Mouse (Mus musculus) intestine, postnatal 0 days (tissue): ENCODE data around the gene Endou. TPM values are rescaled to one million over a fixed set of nuclear protein-coding genes. Genes with fewer than 3 reads are reported as not detected.

ENCODE experiments used
- ATAC-seq: fragments of 200-750 bp; cut with Nextera tagmentation; 2 replicates; pipeline ENCODE4 v1.8.0; 2017; ENCODE audit warnings: mild to moderate bottlenecking, moderate TSS enrichment, moderate library complexity
- H3K27ac ChIP-seq: fragments of 300-500 bp; sonication (generic); 2 replicates; pipeline ENCODE4 v1.5.1; 2014; ENCODE audit warnings: mild to moderate bottlenecking, low read depth, low read length, moderate library complexity
- H3K27me3 ChIP-seq: fragments of 300-500 bp; sonication (generic); replicated peaks from 2 replicates; pipeline ENCODE4 v1.6.1; 2014; ENCODE audit warnings: low read length, mixed read lengths; ENCODE audit not compliant: control insufficient read depth, insufficient read depth
- H3K36me3 ChIP-seq: fragments of 300-500 bp; sonication (generic); 2 replicates; pipeline ENCODE4 v1.6.1; 2014; ENCODE audit warnings: mild to moderate bottlenecking, moderate library complexity; ENCODE audit not compliant: control insufficient read depth, insufficient read depth
- H3K4me1 ChIP-seq: fragments of 300-500 bp; sonication (generic); replicated peaks from 2 replicates; pipeline ENCODE4 v1.6.1; 2014; ENCODE audit warnings: antibody characterized with exemption, low read length, mixed read lengths; ENCODE audit not compliant: control insufficient read depth, insufficient read depth
- H3K4me2 ChIP-seq: fragments of 300-500 bp; sonication (generic); replicated peaks from 2 replicates; pipeline ENCODE4 v1.6.1; 2014; ENCODE audit warnings: low read depth, mild to moderate bottlenecking, moderate library complexity
- H3K4me3 ChIP-seq: fragments of 300-500 bp; sonication (generic); 2 replicates; pipeline ENCODE4 v1.5.1; 2014; ENCODE audit warnings: low read depth, low read length
- H3K9ac ChIP-seq: fragments of 300-500 bp; sonication (generic); 2 replicates; pipeline ENCODE4 v1.6.1; 2014; ENCODE audit warnings: mild to moderate bottlenecking, low read depth, low read length
- H3K9me3 ChIP-seq: fragments of 300-500 bp; sonication (generic); 2 replicates; pipeline ENCODE4 v1.6.1; 2016; ENCODE audit warnings: mixed run types; ENCODE audit not compliant: control insufficient read depth
- CTCF ChIP-seq: sonication (generic); IDR thresholded peaks from 2 replicates; pipeline ENCODE4 v1.5.1; 2016; ENCODE audit warnings: low read depth, mild to moderate bottlenecking, control low read depth, antibody characterized with exemption, moderate library complexity
- WGBS: fragments of 180-500 bp; shearing (Covaris S2); extraction: QIAGEN DNeasy Blood & Tissue Kit; methylation state at CpG from one replicate; pipeline ENCODE4 v1.1.7; 2014; 5-methylcytosine and 5-hydroxymethylcytosine counted together
- polyA plus RNA-seq: library from polyadenylated mRNA; unstranded; fragments of >200 nt; fragmentation: Nextera tagmentation; extraction: Ambion mirVana; gene quantifications from 2 replicates; pipeline ENCODE4 v1.2.1, GENCODE M21; 2015

Gene Endou
- polyA plus RNA-seq, 1 experiment from 2014 or later = 0.40 TPM

DNA sequence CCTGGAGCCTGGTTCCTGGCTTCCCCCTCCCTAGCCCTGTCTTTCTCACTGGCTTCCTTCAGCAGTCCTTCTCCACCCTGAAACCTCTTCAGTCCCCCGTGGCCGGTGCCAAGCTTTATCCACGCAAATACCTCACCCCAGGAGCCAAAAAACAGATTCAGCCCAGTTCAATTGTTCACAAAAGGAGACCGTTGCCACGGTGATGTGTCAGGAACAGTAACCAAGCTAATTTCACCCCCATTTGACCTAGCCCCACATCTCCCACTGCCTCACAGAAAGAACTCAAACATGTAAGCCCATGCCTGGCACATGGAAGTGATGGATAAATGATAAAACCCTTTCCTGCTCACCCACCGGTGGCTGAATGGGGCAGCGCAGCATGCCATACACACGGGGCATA is 35.1 kb upstream of the Endou start:
- Histone ChIP-seq H3K9me3 (no peaks in the 10 kb centered on the region), H3K36me3 (no peaks in the 10 kb centered on the region), H3K4me2 (peak overlapping the region; percentile 70), H3K4me3 (peak overlapping the region; percentile 46), H3K4me1 (no peaks in the 10 kb centered on the region; the same call in 1 of the 2 replicates), H3K9ac (peak overlapping the region; percentile 35; the same call in 1 of the 2 replicates), H3K27me3 (peaks cover 32% of the 10 kb centered on the region), H3K27ac (no peak overlapping the region; the same call in 1 of the 2 replicates)
- no peak for ATAC-seq
- TF ChIP-seq CTCF = no peak
- 31% methylated on average over 8 of the region's 8 CpGs for WGBS

DNA sequence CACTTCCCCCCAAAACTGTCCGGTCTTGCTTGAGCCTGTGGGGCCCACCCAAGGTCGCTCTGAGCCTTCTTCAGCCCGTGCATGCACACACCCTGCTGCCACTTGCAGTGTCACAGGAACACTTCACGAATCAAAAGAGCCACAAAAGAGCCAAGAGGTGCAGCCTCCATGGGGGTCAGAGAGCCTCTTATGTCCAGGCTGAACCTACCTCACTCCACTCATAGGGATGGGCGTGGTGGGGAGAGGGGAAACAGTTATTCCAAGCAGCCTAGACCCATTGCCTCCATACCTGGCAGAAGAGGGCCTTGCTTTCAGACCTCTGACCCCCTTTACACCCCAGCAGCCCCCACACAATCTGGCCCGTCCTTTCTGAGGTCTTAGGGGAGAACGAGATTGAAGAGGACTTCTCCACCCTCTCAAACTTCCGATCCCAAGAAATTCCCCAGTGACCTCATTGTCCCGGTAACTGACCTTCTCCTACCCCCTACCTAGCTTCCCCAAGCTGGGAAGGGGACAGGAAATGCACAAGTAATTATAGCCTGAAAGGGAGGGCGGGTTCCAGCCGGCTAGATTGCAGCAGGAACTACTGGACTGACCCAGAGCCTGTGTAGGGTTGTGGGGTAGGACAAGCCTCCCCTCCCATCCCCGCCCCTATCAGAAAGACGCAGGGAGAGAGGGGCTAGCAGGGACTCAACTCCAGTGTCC is 34.1 kb upstream of the Endou start:
- Histone ChIP-seq H3K27me3 (peaks cover 32% of the 10 kb centered on the region), H3K9me3 (no peaks in the 10 kb centered on the region), H3K4me3 (peak overlapping the region; percentile 12; the same call in 1 of the 2 replicates), H3K36me3 (no peaks in the 10 kb centered on the region), H3K27ac (no peak overlapping the region), H3K4me1 (no peaks in the 10 kb centered on the region; the same call in 1 of the 2 replicates), H3K9ac (no peak overlapping the region), H3K4me2 (peak overlapping the region; percentile 18; the same call in 1 of the 2 replicates)
- ATAC-seq = no peak
- no peak for TF ChIP-seq CTCF
- 52% methylated on average over 13 of the region's 13 CpGs for WGBS

DNA sequence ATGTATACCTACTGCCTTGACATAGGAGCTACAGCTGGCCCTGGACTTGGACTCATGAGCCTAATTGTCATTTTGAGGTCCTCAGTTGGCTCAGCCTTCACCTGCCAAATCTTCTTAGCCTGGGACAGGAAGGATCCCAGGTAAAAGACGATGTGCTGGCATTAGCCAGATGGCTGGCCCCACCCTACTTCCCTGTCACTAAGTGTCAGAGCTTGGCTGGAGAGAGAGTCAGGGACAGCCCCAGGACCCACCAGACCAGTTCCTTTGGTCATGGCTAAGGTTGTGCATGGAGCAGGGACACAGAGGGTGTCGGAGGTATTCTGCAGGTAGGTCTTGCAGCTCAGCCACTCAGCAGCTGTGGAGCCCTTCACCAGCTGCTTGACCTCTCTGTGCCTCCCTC is 33.4 kb upstream of the Endou start:
- Histone ChIP-seq H3K4me3 (no peak overlapping the region), H3K9ac (no peak overlapping the region), H3K4me2 (no peak overlapping the region), H3K4me1 (no peaks in the 10 kb centered on the region; the same call in 1 of the 2 replicates), H3K27ac (no peak overlapping the region), H3K27me3 (peaks cover 31% of the 10 kb centered on the region), H3K9me3 (no peaks in the 10 kb centered on the region), H3K36me3 (no peaks in the 10 kb centered on the region)
- no peak for ATAC-seq
- WGBS = 40% methylated on average over 2 of the region's 2 CpGs
- no peak for TF ChIP-seq CTCF

DNA sequence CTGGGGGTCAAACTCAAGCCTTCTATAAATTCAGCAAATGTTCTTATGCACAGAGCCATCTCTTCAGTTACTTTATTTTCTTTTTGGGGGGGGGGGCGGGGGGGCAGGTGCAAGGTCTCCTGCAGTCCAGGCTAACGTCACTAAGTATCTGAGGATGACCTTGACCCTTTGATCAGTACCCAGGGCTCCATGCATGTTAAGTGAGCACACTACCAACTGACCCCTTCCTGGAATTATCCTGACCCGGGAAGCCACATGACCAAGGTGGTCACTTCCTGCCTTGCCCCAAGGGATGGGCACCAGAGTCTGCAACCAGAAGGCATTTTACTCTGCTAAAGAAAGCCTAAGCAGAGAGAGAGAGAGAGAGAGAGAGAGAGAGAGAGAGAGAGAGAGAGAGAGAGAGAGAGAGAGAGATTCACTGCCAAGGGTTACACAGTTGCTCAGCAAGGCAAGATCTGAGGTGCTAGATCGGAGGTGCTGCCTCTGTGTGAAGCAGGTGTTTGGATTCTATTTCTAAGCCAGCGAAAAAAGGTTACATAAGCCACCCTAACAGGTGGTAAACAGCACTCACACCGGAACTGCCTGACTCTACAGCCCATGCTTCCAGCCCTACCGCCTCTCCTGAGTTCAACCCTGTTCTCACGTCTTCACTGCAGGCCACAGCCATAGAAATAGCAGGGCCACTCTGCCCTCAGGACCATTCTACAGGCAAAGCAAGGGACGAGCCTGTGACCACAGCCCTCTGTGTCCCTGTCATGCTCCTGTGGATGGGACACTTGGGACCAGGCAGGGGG is 32.3 kb upstream of the Endou start:
- Histone ChIP-seq H3K4me1 (no peaks in the 10 kb centered on the region; the same call in 1 of the 2 replicates), H3K9ac (no peak overlapping the region), H3K36me3 (no peaks in the 10 kb centered on the region), H3K27ac (no peak overlapping the region), H3K4me3 (no peak overlapping the region), H3K27me3 (peaks cover 22% of the 10 kb centered on the region), H3K4me2 (no peak overlapping the region), H3K9me3 (no peaks in the 10 kb centered on the region)
- ATAC-seq = no peak
- no peak for TF ChIP-seq CTCF
- 74% methylated on average over 9 of the region's 9 CpGs for WGBS

DNA sequence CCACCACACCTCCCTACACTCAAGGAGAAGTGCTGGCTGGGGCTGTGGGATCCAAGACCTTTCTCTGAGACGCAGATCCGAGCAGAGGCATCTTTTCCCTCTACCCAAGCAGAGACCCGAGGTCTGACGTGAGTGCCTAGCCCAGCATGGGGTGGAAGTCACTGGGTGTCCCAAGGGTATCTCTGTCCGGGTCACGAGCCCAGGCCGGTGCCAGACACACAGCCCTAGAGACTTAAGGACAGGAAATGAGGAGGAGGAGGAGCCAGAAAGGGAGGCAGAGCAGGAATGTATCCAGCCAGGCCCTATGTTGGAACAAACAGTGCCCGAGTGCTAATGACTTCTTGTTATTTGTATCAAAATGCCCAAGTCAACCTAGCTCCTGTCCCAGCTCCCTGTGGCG is 31.6 kb upstream of the Endou start:
- TF ChIP-seq CTCF = no peak
- Histone ChIP-seq H3K9ac (no peak overlapping the region), H3K4me3 (no peak overlapping the region), H3K9me3 (no peaks in the 10 kb centered on the region), H3K4me2 (no peak overlapping the region), H3K27ac (no peak overlapping the region), H3K36me3 (no peaks in the 10 kb centered on the region), H3K4me1 (no peaks in the 10 kb centered on the region), H3K27me3 (peaks cover 22% of the 10 kb centered on the region)
- ATAC-seq = no peak
- 70% methylated on average over 9 of the region's 9 CpGs for WGBS

DNA sequence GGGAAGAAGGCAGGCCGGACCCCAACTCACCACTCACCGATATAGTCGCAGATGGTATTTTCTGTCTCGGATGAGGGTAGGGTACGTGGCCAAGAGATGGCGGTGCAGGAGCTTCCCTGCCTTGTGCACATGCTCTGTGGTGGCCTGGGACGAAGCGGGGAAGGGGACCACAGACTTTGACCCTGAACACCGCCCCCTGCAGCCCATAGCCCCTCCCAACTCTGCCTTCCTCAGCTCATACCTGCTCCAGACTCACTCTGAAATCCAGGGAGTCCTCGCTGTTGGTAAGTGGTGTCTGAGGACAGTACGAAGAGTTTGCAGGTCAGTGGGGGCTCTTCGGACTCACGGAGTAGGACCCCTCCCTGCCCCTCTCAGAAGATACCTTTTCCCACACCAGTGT is 30.3 kb upstream of the Endou start:
- no peak overlapping the region for H3K4me3 ChIP-seq
- TF ChIP-seq CTCF = peak; percentile 16; the same call in 1 of the 2 replicates
- H3K4me1 ChIP-seq = no peaks in the 10 kb centered on the region
- no peak overlapping the region for H3K4me2 ChIP-seq
- no peak for ATAC-seq
- H3K27me3 ChIP-seq = peaks cover 9% of the 10 kb centered on the region
- no peaks in the 10 kb centered on the region for H3K36me3 ChIP-seq
- 35% methylated on average over 13 of the region's 13 CpGs for WGBS
- no peak overlapping the region for H3K27ac ChIP-seq
- H3K9ac ChIP-seq = no peak overlapping the region
- H3K9me3 ChIP-seq = no peaks in the 10 kb centered on the region
